Mouse (Mus musculus) midbrain, embryonic 14.5 days (tissue): ENCODE data around the gene Emg1. TPM values are rescaled to one million over a fixed set of nuclear protein-coding genes. Genes with fewer than 3 reads are reported as not detected.

Source experiments
- ATAC-seq: fragments of 200-750 bp; cut with Nextera tagmentation; 2 replicates; pipeline ENCODE4 v1.8.0; 2017; ENCODE audit warnings: moderate number of reproducible peaks, moderate library complexity; ENCODE audit not compliant: low FRiP score, low TSS enrichment
- DNase-seq: peaks from one replicate; pipeline ENCODE4 v3.0.0-alpha.2; 2015
- H3K27ac ChIP-seq: fragments of 300-500 bp; sonication (generic); replicated peaks from 2 replicates; pipeline ENCODE4 v1.5.1; 2014; ENCODE audit warnings: mild to moderate bottlenecking, low read depth, low read length, moderate library complexity
- H3K27me3 ChIP-seq: fragments of 300-500 bp; sonication (generic); 2 replicates; pipeline ENCODE4 v1.6.1; 2014; ENCODE audit warnings: low read length, control low read depth, mixed read lengths; ENCODE audit not compliant: control insufficient read depth, insufficient read depth
- H3K36me3 ChIP-seq: fragments of 300-500 bp; sonication (generic); 2 replicates; pipeline ENCODE4 v1.6.1; 2014; ENCODE audit warnings: low read length, control low read depth; ENCODE audit not compliant: control insufficient read depth, insufficient read depth
- H3K4me1 ChIP-seq: fragments of 300-500 bp; sonication (generic); 2 replicates; pipeline ENCODE4 v1.6.1; 2014; ENCODE audit warnings: mild to moderate bottlenecking, antibody characterized with exemption, low read length, control low read depth; ENCODE audit not compliant: control insufficient read depth, insufficient read depth
- H3K4me2 ChIP-seq: fragments of 300-500 bp; sonication (generic); 2 replicates; pipeline ENCODE4 v1.6.1; 2014; ENCODE audit warnings: mild to moderate bottlenecking, low read length, moderate library complexity
- H3K4me3 ChIP-seq: fragments of 300-500 bp; sonication (generic); replicated peaks from 2 replicates; pipeline ENCODE4 v1.5.1; 2014; ENCODE audit warnings: low read depth, low read length
- H3K9ac ChIP-seq: fragments of 300-500 bp; sonication (generic); replicated peaks from 2 replicates; pipeline ENCODE4 v1.6.1; 2014; ENCODE audit warnings: mild to moderate bottlenecking, low read length, moderate library complexity
- H3K9me3 ChIP-seq: fragments of 300-500 bp; sonication (generic); 2 replicates; pipeline ENCODE4 v1.6.1; 2016; ENCODE audit warnings: low read length, control low read depth, mixed read lengths; ENCODE audit not compliant: control insufficient read depth
- WGBS: fragments of 180-500 bp; shearing (Covaris S2); extraction: QIAGEN DNeasy Blood & Tissue Kit; methylation state at CpG from one replicate; pipeline ENCODE4 v1.1.7; 2014; 5-methylcytosine and 5-hydroxymethylcytosine counted together
- polyA plus RNA-seq: library from polyadenylated mRNA; unstranded; fragments of >200 nt; fragmentation: Nextera tagmentation; extraction: Ambion mirVana; gene quantifications from 2 replicates; pipeline ENCODE4 v1.2.1, GENCODE M21; 2014

The Emg1 gene
- polyA plus RNA-seq, 1 experiment from 2014 or later = 111 TPM

DNA sequence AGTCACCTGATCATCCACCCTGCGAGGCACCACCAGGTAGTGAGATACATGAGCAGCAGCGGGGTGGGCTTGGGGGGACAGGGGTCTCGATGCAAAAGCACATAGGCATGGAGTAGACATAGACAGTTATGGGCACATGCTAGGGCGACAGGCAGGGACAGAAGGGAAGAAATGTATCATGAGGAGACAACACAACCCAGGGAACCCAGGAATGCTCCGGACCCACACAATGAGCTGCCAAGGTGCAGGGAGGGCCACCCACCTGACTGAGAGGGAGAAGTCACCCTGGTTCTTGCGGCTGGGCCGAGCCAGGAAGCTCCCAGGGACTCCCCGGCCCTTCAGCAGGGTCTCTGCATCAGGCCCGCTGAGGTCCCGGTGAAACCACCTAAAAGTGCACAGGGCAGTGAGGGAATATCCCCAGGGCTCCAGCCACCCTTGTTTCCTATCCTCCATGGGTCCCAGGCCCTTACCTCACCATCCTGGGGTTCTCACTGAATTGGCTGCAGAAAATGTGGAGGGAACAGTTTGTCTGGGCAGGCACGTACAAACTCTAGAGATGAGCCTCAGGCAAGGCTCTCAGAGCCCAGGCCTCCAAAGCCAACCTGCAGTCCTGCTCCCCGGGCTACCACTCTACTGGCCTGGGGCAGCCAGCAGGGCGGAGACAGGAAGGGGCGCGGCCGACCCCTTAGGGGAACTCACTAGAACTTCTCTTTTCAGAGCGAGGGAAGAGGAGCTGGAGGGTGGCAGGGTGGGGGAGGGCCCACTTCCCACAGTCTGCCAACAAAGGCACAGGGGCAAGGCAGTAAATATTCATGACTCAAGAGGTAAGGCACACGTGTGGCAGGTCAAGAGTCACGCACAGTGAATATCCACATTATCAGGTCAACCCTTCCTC is 20.7 kb upstream of the Emg1 start:
- 54% methylated on average over 19 of the region's 19 CpGs for WGBS
- no peak overlapping the region for H3K27ac ChIP-seq
- no peak for ATAC-seq
- H3K9ac ChIP-seq = no peak overlapping the region
- DNase-seq = no peak
- no peak overlapping the region for H3K4me3 ChIP-seq
- no peaks in the 10 kb centered on the region for H3K27me3 ChIP-seq
- no peaks in the 10 kb centered on the region for H3K4me1 ChIP-seq
- H3K9me3 ChIP-seq = no peaks in the 10 kb centered on the region
- H3K4me2 ChIP-seq = no peak overlapping the region
- H3K36me3 ChIP-seq = no peaks in the 10 kb centered on the region

DNA sequence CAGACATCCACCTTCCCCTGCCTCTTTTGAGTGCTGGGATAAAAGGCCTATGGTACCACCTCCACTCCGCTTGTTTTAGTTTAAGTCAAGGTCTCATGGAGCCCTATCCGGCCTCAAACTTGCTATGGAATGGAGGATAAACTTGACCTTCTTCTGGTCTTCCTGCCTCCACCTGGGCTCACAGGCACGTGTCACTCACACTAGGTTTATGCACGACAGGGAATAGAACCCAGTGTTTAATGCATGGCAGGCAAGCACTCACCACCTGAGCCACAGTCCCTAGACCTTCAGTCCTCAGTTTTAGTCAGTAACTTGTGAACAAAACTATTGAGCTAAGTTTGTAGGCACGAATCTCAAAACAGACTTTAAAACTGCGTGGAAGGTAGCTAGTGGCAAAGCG is 19.1 kb upstream of the Emg1 start:
- Histone ChIP-seq H3K4me2 (no peak overlapping the region), H3K36me3 (no peaks in the 10 kb centered on the region), H3K9ac (no peak overlapping the region), H3K9me3 (no peaks in the 10 kb centered on the region), H3K27me3 (no peaks in the 10 kb centered on the region), H3K27ac (no peak overlapping the region), H3K4me1 (no peaks in the 10 kb centered on the region), H3K4me3 (no peak overlapping the region)
- DNase-seq (no peak), ATAC-seq (no peak)
- WGBS = 85% methylated on average over 7 of the region's 7 CpGs

DNA sequence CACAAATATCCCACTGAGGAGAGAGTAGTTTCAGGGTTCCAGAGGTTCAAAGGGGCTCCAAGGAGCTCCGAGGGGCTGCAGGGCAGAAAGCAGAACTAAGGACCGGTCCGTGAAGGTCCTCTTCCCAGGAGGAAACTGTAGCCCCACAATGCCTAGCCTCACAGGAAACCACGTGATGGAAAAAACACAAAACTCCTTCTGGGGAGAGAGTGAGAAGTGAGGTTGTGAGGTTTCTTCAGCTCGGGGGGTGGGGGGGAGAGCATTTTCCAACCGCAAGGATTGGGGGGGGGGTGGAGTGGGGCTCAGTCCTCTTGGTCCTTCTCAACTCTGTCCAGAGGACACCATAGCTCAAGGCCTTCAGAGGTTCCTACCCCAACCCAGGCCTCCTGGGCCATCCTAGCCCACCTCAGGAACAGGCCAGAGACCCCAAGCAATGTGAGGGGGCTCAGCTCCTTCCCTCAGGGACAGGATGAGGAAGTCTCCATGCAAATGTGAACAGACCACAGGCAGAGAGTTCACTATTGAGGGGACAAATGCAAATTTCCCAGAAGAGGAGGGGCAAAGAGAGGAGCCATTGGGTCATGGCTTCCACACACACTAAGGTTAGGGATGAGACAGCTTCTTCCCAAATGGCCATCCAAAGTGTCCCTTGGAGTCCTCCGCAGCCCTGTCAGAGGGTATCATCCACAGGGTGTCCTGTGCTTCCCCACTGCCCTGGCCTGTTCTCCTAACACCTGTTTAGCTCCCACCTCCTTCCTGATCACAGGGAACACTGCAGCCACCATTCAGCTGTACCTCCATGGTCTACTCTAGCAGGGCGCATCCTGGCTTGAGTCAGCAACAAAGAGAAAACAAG is 18.1 kb upstream of the Emg1 start:
- 87% methylated on average over 7 of the region's 8 CpGs for WGBS
- no peak for ATAC-seq
- no peaks in the 10 kb centered on the region for H3K27me3 ChIP-seq

DNA sequence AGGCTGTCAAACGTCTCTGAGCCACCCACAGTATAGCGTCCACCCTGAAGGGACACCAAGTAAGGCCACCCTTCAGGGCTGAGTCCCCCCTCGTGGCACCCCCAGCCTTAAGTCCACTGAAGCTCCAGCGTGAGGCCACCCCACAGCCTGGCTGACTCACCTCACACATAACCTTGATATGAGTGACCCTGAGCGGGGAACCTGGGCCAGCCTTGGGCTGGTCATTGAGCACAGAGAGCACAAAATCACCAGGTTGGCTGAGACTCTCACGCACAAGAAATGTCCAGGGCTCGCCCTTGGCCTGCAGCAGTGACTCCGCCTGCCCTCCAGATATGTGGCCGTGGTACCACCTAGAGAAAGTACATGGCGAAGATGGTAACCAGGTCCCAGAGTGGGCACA is 16.6 kb upstream of the Emg1 start:
- Histone ChIP-seq H3K4me3 (no peak overlapping the region), H3K36me3 (no peaks in the 10 kb centered on the region), H3K9me3 (no peaks in the 10 kb centered on the region), H3K4me2 (no peak overlapping the region), H3K4me1 (no peaks in the 10 kb centered on the region), H3K27me3 (no peaks in the 10 kb centered on the region), H3K27ac (no peak overlapping the region), H3K9ac (no peak overlapping the region)
- DNase-seq (no peak), ATAC-seq (no peak)
- WGBS = 88% methylated on average over 10 of the region's 10 CpGs

More for the DNA sequence above, 18.1 kb upstream of the Emg1 start:
- Histone ChIP-seq H3K9me3 (no peaks in the 10 kb centered on the region), H3K4me2 (no peak overlapping the region), H3K36me3 (no peaks in the 10 kb centered on the region), H3K4me3 (no peak overlapping the region), H3K27ac (no peak overlapping the region), H3K4me1 (no peaks in the 10 kb centered on the region), H3K9ac (no peak overlapping the region)
- no peak for DNase-seq

DNA sequence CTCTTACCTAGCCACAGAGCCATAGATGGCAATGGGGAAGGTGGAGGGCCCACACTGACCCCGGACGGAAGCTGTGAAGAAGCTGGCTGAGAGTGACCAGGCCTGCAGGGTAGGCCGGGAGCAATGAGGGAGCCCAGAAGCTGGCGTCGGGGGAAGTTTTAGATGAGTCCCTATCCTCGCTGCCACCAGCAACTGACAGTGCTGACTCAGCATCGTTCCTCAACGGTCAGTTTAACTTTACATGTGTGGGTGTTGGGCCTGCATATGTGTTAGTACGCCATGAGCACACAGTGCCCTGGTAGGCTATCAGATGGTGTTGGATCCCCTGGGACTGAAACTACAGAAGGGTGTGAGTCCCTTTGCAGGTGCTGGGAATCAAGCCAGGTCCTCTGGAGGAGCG is 12.5 kb upstream of the Emg1 start:
- ATAC-seq (no peak), DNase-seq (no peak)
- Histone ChIP-seq H3K27ac (no peak overlapping the region), H3K4me3 (no peak overlapping the region), H3K4me1 (no peaks in the 10 kb centered on the region), H3K4me2 (no peak overlapping the region), H3K9ac (no peak overlapping the region), H3K9me3 (no peaks in the 10 kb centered on the region), H3K27me3 (no peaks in the 10 kb centered on the region), H3K36me3 (no peaks in the 10 kb centered on the region)
- 88% methylated on average over 10 of the region's 10 CpGs for WGBS

DNA sequence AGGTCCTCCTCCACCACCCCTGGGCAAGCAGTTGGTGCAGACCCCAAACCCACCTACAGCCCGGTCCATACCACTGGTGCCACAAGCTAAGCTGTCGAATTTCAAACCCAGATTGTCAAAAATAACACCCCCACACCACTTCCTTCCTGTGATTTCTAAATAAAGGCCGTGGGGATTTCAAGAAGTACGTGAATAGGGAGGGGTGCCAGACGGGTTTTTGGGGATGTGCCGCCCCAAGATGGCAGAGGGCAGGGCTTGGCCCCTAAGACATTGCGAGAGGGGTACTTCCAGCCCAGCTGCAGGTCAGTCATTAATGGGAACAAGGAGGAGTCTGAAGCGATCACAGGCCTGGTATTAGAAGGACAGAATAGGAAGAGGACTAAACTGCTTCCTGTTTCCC is 11.6 kb upstream of the Emg1 start:
- no peak for ATAC-seq
- no peak for DNase-seq
- no peaks in the 10 kb centered on the region for H3K27me3 ChIP-seq
- H3K9ac ChIP-seq = no peak overlapping the region
- H3K4me2 ChIP-seq = no peak overlapping the region
- no peak overlapping the region for H3K4me3 ChIP-seq
- H3K27ac ChIP-seq = no peak overlapping the region
- WGBS = 82% methylated on average over 8 of the region's 8 CpGs
- no peaks in the 10 kb centered on the region for H3K4me1 ChIP-seq
- H3K9me3 ChIP-seq = no peaks in the 10 kb centered on the region
- H3K36me3 ChIP-seq = no peaks in the 10 kb centered on the region

DNA sequence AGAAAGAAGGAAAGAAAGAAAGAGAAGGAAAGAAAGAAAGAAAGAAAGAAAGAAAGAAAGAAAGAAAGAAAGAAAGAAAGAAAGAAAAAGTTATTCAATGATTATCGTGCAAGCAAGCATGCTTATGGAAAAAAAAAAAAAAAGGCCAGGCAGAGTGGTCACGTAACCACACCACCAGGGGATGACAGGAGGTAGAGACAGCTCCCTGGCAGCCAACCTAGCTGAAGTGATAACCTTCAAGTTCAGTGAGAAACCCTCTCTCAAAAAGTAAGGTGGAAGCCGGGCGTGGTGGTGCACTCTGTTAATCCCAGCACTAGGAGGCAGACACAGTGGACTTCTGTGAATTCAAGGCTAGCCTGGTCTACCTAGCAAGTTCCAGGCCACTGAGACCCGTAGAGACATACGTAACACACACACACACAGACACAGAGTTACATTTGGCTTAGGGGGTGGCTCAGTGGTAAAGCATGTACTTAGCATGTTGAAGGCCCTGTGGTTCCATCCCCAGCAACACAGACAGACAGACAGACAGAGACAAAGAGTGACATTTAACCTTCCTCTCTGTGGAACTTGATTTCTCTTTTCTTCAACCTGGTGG is 11.0 kb upstream of the Emg1 start:
- no peak for DNase-seq
- WGBS = 85% methylated on average over 6 of the region's 6 CpGs
- Histone ChIP-seq H3K9ac (no peak overlapping the region), H3K36me3 (no peaks in the 10 kb centered on the region; the same call in 1 of the 2 replicates), H3K27me3 (no peaks in the 10 kb centered on the region), H3K27ac (no peak overlapping the region), H3K4me2 (no peak overlapping the region), H3K9me3 (no peaks in the 10 kb centered on the region), H3K4me1 (no peaks in the 10 kb centered on the region), H3K4me3 (no peak overlapping the region)
- ATAC-seq = no peak

DNA sequence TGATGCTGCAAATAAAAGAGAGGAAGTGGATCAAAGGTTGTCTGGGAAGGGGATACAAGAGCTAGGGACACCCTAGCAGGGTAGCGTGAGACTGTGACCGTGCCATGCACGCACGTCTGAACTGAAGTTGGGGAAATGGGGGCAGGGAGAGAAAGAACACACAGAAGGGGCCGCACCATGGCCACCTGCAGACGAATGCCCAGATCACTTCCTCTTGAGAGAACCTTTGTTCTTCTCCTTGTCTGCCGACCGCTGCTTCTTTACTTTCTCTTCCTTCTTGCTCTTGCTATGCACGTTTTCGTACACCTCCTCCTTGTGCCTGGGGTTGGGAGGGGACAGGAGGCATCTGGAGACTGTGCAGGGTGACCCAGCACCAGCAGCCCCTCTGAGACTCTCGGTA is 8.9 kb upstream of the Emg1 start:
- Histone ChIP-seq H3K27ac (no peak overlapping the region), H3K4me1 (no peaks in the 10 kb centered on the region), H3K27me3 (no peaks in the 10 kb centered on the region), H3K9me3 (no peaks in the 10 kb centered on the region), H3K9ac (no peak overlapping the region), H3K4me3 (no peak overlapping the region), H3K4me2 (no peak overlapping the region), H3K36me3 (peaks cover 20% of the 10 kb centered on the region)
- 71% methylated on average over 11 of the region's 11 CpGs for WGBS
- DNase-seq = no peak
- no peak for ATAC-seq
